Mouse (Mus musculus): Measurements from ENCODE around the gene Olfr1019.

Gene Olfr1019

GRCm38 (mm10) chr2:85845383-85845782, at the start of gene Olfr1019:
Olfr1019 (minus strand) TSS chr2:85845483.
- no peak for DNase-seq (ENCODE audit: low read depth)

GRCm38 (mm10) chr2:85885340-85885739, 40.1 kb upstream of the Olfr1019 start, which contains the start of gene Olfr1023:
Olfr1023 (plus strand) TSS chr2:85885640.
- DNase-seq (ENCODE audit: low read depth): no peak

- DNase-seq (ENCODE audit: low read depth): no peak
Measured at GRCm38 (mm10) chr2:85868294-85868693, 23.0 kb upstream of the Olfr1019 start, which contains the start of gene Olfr1022. Olfr1022 (plus strand) TSS chr2:85868594.

- no peak for DNase-seq (ENCODE audit: low read depth)
Measured at GRCm38 (mm10) chr2:85846730-85847129, 1.4 kb upstream of the Olfr1019 start, which contains the start of gene Olfr1020. Olfr1020 (plus strand) TSS chr2:85847030.

GRCm38 (mm10) chr2:85818179-85818578, 27.1 kb downstream of the Olfr1019 start, which contains the start of gene Olfr1018:
Olfr1018 (plus strand) TSS chr2:85818479.
- DNase-seq (ENCODE audit: low read depth): no peak

- no peak for DNase-seq (ENCODE audit: low read depth)
Measured at GRCm38 (mm10) chr2:85804501-85804900, 40.8 kb downstream of the Olfr1019 start.

GRCm38 (mm10) chr2:85802444-85802843, 42.8 kb downstream of the Olfr1019 start, which contains the start of gene Olfr1016:
Olfr1016 (minus strand) TSS chr2:85802544.
- no peak for DNase-seq (ENCODE audit: low read depth)

- no peak for DNase-seq (ENCODE audit: low read depth)
Measured at GRCm38 (mm10) chr2:85792331-85792730, 53.0 kb downstream of the Olfr1019 start.
